Mouse (Mus musculus): ENCODE results near the gene Ms4a13.
"Not testable (repeated sequence)": the region's sequence is repeated elsewhere in the genome, so short reads cannot be mapped to it uniquely, and the experiment has no call there.

The Ms4a13 gene

GRCm38 (mm10) chr19:11196546-11196945, at the start of gene Ms4a13:
Gene Ms4a13, minus strand, starts transcription at chr19:11196737.
- no peak for DNase-seq (ENCODE audit: low read depth)

DNA sequence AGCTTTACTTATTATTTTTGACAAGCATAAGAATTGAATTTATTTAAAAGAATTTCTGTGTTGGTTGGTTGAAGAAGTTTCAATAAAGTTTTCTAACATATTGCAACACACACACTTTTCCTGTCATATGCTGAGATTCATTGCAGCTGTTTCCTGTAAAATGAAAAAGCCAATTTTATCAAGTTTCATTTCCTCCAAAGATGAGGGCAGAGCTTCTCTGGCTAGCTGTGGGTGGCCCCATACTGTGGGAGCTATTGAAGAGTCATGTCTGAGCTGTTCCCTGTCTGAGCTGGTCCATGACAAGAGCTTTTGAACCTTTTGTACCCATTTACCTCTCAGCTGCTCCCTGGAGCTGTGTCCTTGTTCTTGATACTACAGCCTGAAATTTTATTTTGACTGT, 47.7 kb upstream of the Ms4a13 start:
- DNase-seq (ENCODE audit: low read depth): no peak

- DNase-seq (ENCODE audit: low read depth): no peak
These were observed 46.0 kb upstream of the Ms4a13 start for GRCm38 (mm10) chr19:11242560-11242959.

DNA sequence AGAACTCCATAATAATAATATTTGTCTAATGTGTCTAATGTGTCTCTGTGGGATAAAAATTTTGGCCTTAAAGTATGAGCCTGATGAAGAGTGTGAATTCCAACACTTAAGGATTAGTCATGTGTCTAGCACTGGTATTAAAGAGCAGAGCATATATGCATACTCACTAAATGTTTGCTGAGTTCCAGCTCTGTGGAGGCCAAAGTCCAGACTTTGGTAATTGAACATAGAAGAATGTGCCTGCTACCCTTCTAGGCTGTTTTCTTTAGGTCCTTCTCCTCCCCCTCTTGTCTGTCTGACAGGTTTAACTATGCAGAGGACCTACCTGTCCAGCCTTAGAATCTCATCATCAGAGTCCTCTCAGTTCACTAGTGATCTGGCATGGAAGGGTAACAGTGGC, 39.3 kb upstream of the Ms4a13 start:
- no peak for DNase-seq (ENCODE audit: low read depth)

- DNase-seq (ENCODE audit: low read depth): no peak
These were observed 38.6 kb upstream of the Ms4a13 start for GRCm38 (mm10) chr19:11234921-11235735.

DNA sequence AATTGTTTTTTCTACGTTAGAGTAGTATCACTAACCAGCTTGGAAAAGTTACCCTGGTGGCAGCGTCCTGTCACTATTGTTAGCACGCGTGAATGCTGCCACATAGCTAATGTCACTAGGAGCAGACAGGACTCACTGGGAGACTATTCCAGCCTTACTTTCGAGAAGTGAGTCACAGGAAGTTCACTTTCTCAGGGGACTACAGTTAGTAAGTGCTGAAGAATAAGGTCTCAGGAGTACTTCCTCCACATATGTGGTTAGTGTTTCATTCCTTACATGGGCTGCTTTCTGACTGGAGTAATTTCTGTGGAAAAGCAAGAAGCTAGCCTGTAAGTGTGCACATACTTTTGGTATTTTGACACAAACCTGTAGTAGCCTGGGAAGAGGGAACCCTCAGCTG, 37.7 kb upstream of the Ms4a13 start:
- peak; percentile 34 for DNase-seq (ENCODE audit: low read depth)

- DNase-seq (ENCODE audit: low read depth): no peak
These were observed 35.8 kb upstream of the Ms4a13 start, which contains the start of gene Ms4a12 for GRCm38 (mm10) chr19:11232348-11232747. Gene Ms4a12, minus strand, starts transcription at chr19:11232448.

DNA sequence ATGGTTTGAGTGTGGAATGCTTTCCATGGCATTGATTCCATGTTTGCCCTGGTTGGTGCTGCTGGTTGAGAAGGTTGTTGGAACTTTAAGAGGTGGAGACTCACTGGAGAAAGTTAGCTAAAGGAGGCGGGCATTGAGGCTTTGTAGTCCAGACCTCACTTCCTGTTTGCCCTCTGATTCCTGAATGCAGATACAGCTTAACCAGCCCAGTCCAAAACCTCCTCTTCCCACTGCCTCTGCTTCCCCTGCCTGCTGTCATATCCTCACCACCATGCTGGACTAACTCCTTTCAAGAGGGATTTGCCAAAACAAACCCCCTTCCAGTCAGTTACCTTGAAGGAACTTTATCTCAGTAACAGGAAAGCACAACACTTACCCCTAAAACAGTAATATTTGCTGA, 4.0 kb downstream of the Ms4a13 start:
- DNase-seq (ENCODE audit: low read depth): no peak

- peak; percentile 49 for DNase-seq (ENCODE audit: low read depth)
These were observed 12.4 kb downstream of the Ms4a13 start for GRCm38 (mm10) chr19:11184121-11184520.

DNA sequence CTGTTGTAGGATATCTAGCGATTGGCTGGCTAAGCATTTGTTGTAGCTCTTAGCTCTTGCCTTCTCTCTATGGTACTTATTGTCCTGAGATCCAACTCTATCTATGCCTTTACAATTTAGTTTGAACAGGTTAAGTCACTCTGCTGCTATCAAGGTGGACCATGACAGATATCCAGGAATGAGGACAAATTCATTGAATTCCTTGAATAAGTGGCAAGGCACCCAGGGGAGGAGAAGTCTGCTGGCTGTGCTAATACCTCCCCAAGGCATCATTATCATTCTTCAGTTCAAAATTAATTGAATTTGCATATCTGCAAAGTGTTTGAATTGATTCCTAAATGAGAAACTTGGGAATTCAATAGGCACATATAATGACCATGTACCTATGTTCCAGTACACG, 19.1 kb downstream of the Ms4a13 start:
- no peak for DNase-seq (ENCODE audit: low read depth)

- DNase-seq (ENCODE audit: low read depth): no peak
These were observed 31.4 kb downstream of the Ms4a13 start, which contains the start of gene 1700025F22Rik for GRCm38 (mm10) chr19:11165172-11165571. Gene 1700025F22Rik, minus strand, starts transcription at chr19:11165320.

GRCm38 (mm10) chr19:11157890-11158289, 38.6 kb downstream of the Ms4a13 start:
- DNase-seq (ENCODE audit: low read depth): not testable (repeated sequence)

DNA sequence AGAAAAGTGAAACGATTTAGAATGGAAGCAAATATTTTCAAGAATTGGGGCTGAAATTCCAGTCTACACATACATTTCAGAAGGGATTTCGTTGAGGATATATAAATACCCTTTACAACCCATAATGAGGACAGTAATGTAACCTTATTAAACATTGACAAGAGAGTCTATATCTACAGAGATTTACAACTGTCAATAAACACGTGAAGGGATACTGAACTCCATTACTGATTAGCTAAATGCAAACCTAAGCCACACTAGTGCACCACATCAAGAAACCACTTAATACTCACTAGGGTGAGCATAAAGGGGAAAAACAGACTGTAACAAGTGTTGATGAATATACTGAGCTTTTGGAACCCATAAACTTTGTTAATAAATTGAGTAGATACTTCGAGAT, 61.2 kb downstream of the Ms4a13 start:
- no peak for DNase-seq (ENCODE audit: low read depth)

GRCm38 (mm10) chr19:11134852-11135251, 61.7 kb downstream of the Ms4a13 start:
- DNase-seq (ENCODE audit: low read depth): no peak

DNA sequence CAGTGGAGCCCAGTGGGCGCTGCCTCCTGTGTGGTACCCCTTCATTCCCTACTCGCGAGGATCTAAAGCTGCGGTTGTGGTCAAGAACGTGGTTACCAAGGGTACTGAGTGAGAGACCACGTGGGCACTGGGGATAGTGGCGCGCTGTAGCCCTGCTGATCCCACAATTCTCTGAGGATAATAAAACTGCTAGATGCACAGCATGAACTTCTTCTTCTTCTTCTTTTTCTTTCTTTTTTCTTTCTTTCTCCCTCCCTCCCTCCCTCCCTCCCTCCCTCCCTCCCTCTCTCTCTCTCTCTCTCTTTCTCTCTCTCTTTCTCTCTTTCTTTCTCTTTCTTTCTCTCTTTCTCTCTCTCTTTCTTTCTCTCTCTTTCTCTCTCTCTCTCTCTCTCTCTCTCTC, 65.8 kb downstream of the Ms4a13 start, which contains the start of gene 1700017D01Rik:
1700017D01Rik (minus strand) TSS at position 101 of the 400 bp plus-strand sequence.
- not testable (repeated sequence) for DNase-seq (ENCODE audit: low read depth)

DNA sequence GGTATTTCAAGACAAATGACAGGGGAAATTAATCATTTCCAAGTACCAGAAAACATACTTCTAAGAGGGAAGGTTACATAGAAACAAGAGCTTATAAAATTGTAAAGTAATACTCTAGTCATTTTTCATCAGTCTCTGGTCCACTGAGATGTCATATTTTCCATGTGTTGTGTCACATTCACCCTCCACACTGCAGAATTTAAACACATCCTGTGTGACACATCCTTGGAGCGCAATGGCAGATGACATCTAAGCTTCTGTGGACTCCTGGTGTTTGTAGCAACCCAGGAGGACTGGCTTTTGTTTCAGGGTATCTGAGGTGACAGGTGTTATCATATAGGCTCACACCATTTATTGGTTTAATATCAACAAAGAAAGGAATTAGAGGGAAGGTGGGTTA, 66.8 kb downstream of the Ms4a13 start:
- no peak for DNase-seq (ENCODE audit: low read depth)

- not testable (repeated sequence) for DNase-seq (ENCODE audit: low read depth)
These were observed 75.5 kb downstream of the Ms4a13 start for GRCm38 (mm10) chr19:11121016-11121420.

Measured in NIH3T3 (cell line).